Mouse (Mus musculus): ENCODE results near the gene Snapc2. TPM values are rescaled to one million over a fixed set of nuclear protein-coding genes. Genes with fewer than 3 reads are reported as not detected.
A peak's percentile ranks its signal among the peaks of the same experiment; 100 is the strongest.

The Snapc2 gene
- polyA plus RNA-seq, 1 experiment from 2014 or later, result 72.1 TPM

DNA sequence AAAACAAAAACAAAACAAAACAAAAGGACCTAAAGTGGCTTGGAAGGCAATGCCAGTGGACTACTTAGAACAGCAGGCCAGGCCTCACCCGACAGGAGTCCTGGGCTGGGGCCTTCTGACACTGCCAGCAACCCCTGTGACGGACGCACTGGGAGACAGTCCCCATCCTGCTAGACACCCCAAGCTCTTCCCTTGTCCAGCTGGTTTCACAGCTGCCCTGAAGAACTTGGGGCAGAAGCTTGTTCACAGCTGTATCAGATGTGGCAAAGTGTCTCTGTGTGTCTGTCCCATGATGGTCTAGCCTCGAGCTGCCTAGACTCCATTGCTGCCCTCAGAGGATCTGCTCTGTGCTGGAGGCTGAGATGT, 6.9 kb downstream of the Snapc2 start:
- peak overlapping the region; percentile 99 for H3K27ac ChIP-seq
- no peak for DNase-seq (ENCODE audit: low spot score)
- WGBS, result 81% methylated on average over 4 of the region's 4 CpGs
- H3K36me3 ChIP-seq, result peaks cover 84% of the 10 kb centered on the region
- no peaks in the 10 kb centered on the region for H3K9me3 ChIP-seq (replicated peaks)
- H3K4me3 ChIP-seq, result peak overlapping the region; percentile 90; the same call in 1 of the 2 replicates
- H3K4me1 ChIP-seq, result peaks cover 35% of the 10 kb centered on the region
- no peaks in the 10 kb centered on the region for H3K27me3 ChIP-seq (ENCODE audit: low read depth, poor library complexity, severe bottlenecking)

DNA sequence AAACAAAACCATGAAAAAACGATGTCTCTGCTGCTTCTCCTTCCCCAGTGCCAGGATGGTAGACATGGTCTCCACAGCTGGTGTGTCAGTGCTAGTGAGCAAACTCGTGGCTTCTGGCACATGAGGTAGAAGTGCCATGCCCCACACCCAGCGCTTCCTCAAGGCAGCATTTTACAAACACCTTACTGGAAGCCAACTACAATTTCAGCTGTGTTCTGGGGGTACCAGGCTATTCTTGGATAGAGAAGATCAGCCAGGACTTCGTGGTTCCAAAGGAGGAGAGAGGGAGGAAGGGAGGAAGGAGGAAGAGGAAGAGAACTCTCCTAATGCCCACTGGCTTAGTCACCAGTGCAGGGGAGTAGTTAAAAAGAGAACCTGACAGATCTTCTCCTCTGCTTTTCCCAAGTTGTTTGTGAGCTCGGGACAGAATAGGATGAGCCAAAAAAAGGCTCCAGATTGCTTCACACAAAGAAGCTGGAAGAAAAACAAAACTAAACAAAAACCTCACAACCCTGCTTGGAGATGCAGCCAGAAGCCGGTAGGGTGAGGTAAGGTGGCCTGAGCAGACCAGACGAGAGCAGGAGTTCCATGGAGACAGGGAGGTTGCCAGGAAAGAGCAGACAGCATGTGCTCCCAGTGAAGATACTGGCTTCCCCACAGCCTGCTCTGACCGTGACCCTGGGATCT, 10.4 kb downstream of the Snapc2 start:
- WGBS, result 93% methylated on average over 8 of the region's 8 CpGs
- peaks cover 17% of the 10 kb centered on the region for H3K4me1 ChIP-seq
- no peak overlapping the region for H3K4me3 ChIP-seq
- peaks cover 87% of the 10 kb centered on the region for H3K36me3 ChIP-seq
- no peak for DNase-seq (ENCODE audit: low spot score)
- H3K9me3 ChIP-seq (replicated peaks), result no peaks in the 10 kb centered on the region
- H3K27me3 ChIP-seq (ENCODE audit: low read depth, poor library complexity, severe bottlenecking), result no peaks in the 10 kb centered on the region
- H3K27ac ChIP-seq, result no peak overlapping the region

- H3K27me3 ChIP-seq (ENCODE audit: low read depth, poor library complexity, severe bottlenecking), result no peaks in the 10 kb centered on the region
- peaks cover 100% of the 10 kb centered on the region for H3K36me3 ChIP-seq
- no peak overlapping the region for H3K27ac ChIP-seq
- no peak for DNase-seq (ENCODE audit: low spot score)
- H3K9me3 ChIP-seq (replicated peaks), result no peaks in the 10 kb centered on the region
- peaks cover under 1% of the 10 kb centered on the region; the same call in 1 of the 2 replicates for H3K4me1 ChIP-seq
- WGBS, result 92% methylated on average over 15 of the region's 15 CpGs
- no peak overlapping the region for H3K4me3 ChIP-seq
Observed at GRCm38 (mm10) chr8:4265160-4265914, 12.5 kb downstream of the Snapc2 start.

- H3K36me3 ChIP-seq, result peaks cover 98% of the 10 kb centered on the region
- peak; percentile 28 for DNase-seq (ENCODE audit: low spot score)
- 82% methylated on average over 15 of the region's 15 CpGs for WGBS
Observed at GRCm38 (mm10) chr8:4267627-4268026, 14.7 kb downstream of the Snapc2 start.

DNA sequence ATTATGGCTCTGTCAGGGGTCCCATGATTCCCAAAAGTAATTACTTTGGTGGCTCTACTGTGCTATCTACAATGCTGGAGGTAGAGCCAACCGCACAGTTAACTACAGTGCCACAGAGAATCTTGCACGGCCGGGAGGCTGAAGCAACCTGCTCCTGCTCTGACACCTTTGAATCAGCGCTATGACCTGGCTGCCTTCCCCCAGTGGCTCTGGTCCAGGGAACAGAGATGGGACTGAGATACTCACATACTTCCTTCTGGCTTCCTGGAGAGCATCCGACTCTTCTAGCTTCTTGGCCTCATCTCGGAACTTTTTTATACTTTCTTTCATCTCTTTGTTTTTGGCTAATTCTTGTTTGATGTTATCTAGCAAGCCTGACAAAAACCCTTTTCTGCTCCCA, 16.7 kb downstream of the Snapc2 start:
- peaks cover 95% of the 10 kb centered on the region for H3K36me3 ChIP-seq
- H3K4me1 ChIP-seq, result peaks cover under 1% of the 10 kb centered on the region; the same call in 1 of the 2 replicates
- WGBS, result 91% methylated on average over 6 of the region's 6 CpGs
- no peak overlapping the region for H3K27ac ChIP-seq
- no peak for DNase-seq (ENCODE audit: low spot score)
- no peaks in the 10 kb centered on the region for H3K9me3 ChIP-seq (replicated peaks)
- H3K4me3 ChIP-seq, result no peak overlapping the region
- no peaks in the 10 kb centered on the region for H3K27me3 ChIP-seq (ENCODE audit: low read depth, poor library complexity, severe bottlenecking)

More at GRCm38 (mm10) chr8:4267627-4268026, 14.7 kb downstream of the Snapc2 start:
- Histone ChIP-seq H3K27ac (no peak overlapping the region), H3K4me1 (no peaks in the 10 kb centered on the region), H3K9me3 (replicated peaks) (no peaks in the 10 kb centered on the region), H3K4me3 (no peak overlapping the region), H3K27me3 (ENCODE audit: low read depth, poor library complexity, severe bottlenecking) (no peaks in the 10 kb centered on the region)

DNA sequence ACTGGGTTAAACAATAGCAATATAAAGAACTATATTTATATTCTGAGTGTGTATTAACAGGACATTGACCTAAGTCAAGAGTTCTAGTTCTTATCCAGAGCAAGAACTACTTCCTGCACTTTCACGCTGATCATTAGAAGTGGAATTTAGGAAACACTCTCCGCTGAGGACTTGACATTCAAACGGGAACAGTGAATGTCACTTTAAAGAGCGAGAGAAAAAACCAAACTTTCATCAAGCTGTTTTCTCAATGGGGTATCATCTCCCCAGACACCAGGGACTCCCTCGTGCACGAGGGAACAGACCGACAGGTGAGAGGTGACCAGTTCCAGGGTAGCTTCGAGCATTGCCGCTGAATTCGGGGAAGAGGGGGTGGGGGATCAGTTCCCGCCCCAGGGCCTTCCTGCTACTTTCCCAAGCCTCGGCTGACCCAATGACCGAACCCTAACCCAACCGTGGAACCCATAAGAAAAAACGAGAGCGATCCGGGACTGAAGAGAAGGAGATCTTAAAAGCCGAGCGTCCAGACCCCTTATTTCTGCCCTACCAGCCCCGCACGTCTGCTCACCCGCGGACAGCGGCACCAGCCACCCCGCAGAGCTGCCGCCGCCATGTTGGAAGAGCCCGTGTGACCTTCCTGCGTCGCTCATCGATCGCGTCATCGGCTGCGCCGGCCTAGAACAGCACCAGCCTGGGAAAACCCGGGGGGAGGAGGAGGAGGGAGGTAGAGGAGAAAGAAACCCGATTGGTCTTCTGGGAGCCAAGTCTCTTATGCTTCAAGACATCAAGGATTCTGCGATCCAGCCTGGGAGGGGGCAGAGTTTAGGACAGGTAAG, 22.6 kb downstream of the Snapc2 start, which contains the start of gene Timm44:
Gene Timm44 (minus strand): TSS at position 639 of the 836 bp plus-strand sequence.
- peak within 1 kb of the TSS; percentile 91 for H3K27ac ChIP-seq
- H3K36me3 ChIP-seq, result peaks cover 37% of the 10 kb centered on the region
- under 1% methylated on average over 39 of the region's 39 CpGs for WGBS
- peak within 1 kb of the TSS; percentile 81 for H3K4me3 ChIP-seq
- DNase-seq (ENCODE audit: low spot score), result peak; percentile 95
- H3K27me3 ChIP-seq (ENCODE audit: low read depth, poor library complexity, severe bottlenecking), result no peaks in the 10 kb centered on the region
- peaks cover 6% of the 10 kb centered on the region for H3K4me1 ChIP-seq
- no peaks in the 10 kb centered on the region for H3K9me3 ChIP-seq (replicated peaks)

DNA sequence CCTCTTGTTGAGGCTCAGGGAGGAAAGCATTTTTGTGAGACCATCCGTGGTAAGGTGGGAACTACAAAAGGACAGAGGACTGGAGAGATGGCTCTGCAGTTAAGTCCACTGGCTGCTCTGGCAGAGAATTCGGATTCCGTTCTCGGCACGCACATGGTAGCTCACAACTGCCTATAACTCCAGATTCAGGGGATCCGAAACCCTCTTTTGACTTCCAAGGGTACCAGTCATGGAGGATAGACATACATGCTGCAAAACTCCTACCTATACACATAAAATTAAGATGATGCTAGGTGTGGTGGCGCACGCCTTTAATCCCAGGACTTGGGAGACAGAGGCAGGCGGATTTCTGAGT, 23.2 kb downstream of the Snapc2 start:
- WGBS, result 33% methylated on average over 9 of the region's 9 CpGs
- H3K36me3 ChIP-seq, result peaks cover 31% of the 10 kb centered on the region
- H3K4me1 ChIP-seq, result peaks cover 8% of the 10 kb centered on the region
- H3K9me3 ChIP-seq (replicated peaks), result no peaks in the 10 kb centered on the region
- H3K4me3 ChIP-seq, result peak overlapping the region; percentile 81
- H3K27ac ChIP-seq, result peak overlapping the region; percentile 91
- no peak for DNase-seq (ENCODE audit: low spot score)
- no peaks in the 10 kb centered on the region for H3K27me3 ChIP-seq (ENCODE audit: low read depth, poor library complexity, severe bottlenecking)

- DNase-seq (ENCODE audit: low spot score), result no peak
- Histone ChIP-seq H3K9me3 (replicated peaks) (no peaks in the 10 kb centered on the region), H3K36me3 (peaks cover 100% of the 10 kb centered on the region), H3K27ac (no peak overlapping the region), H3K4me3 (no peak overlapping the region), H3K4me1 (no peaks in the 10 kb centered on the region), H3K27me3 (ENCODE audit: low read depth, poor library complexity, severe bottlenecking) (no peaks in the 10 kb centered on the region)
- WGBS, result 89% methylated on average over 5 of the region's 5 CpGs
Observed at GRCm38 (mm10) chr8:4292738-4293137, 39.9 kb downstream of the Snapc2 start.

GRCm38 (mm10) chr8:4297822-4298221, 44.9 kb downstream of the Snapc2 start:
- no peak overlapping the region for H3K4me3 ChIP-seq
- H3K4me1 ChIP-seq, result no peaks in the 10 kb centered on the region
- no peaks in the 10 kb centered on the region for H3K27me3 ChIP-seq (ENCODE audit: low read depth, poor library complexity, severe bottlenecking)
- no peak overlapping the region for H3K27ac ChIP-seq
- DNase-seq (ENCODE audit: low spot score), result no peak
- 91% methylated on average over 4 of the region's 4 CpGs for WGBS
- peaks cover 98% of the 10 kb centered on the region for H3K36me3 ChIP-seq
- H3K9me3 ChIP-seq (replicated peaks), result no peaks in the 10 kb centered on the region

DNA sequence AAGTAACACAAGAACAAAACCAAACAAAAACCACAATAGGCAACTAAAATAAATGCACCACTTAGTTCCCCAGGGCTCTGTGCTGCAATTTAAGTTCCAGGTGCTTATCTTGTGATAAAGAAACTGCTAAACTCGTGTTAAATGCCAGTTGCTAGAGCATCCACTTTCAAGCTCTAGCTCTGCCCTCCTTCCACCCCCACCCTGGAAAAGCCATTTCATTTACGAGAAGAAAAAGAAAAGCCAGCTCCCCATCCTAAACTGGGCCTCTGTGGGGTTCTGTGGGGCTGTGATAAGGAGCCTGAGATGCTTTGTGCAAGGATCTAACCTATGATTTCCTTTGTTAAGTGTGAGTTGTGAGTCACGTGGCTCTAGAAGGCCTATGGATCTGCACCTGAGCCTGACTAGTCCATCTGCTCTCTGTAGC, 51.3 kb downstream of the Snapc2 start:
- H3K27me3 ChIP-seq (ENCODE audit: low read depth, poor library complexity, severe bottlenecking), result no peaks in the 10 kb centered on the region
- no peak overlapping the region for H3K4me3 ChIP-seq
- H3K36me3 ChIP-seq, result peaks cover 99% of the 10 kb centered on the region
- WGBS, result 87% methylated on average over 3 of the region's 3 CpGs
- H3K27ac ChIP-seq, result no peak overlapping the region
- no peak for DNase-seq (ENCODE audit: low spot score)
- H3K4me1 ChIP-seq, result no peaks in the 10 kb centered on the region
- no peaks in the 10 kb centered on the region for H3K9me3 ChIP-seq (replicated peaks)

All from limb, embryonic 10.5 days (tissue).